Mouse (Mus musculus): ENCODE results near the gene Tmem184a. TPM values are rescaled to one million over a fixed set of nuclear protein-coding genes. Genes with fewer than 3 reads are reported as not detected.
A peak's percentile ranks its signal among the peaks of the same experiment; 100 is the strongest.

Gene Tmem184a
- polyA plus RNA-seq, 1 experiment from 2014 or later = 4.3 TPM

DNA sequence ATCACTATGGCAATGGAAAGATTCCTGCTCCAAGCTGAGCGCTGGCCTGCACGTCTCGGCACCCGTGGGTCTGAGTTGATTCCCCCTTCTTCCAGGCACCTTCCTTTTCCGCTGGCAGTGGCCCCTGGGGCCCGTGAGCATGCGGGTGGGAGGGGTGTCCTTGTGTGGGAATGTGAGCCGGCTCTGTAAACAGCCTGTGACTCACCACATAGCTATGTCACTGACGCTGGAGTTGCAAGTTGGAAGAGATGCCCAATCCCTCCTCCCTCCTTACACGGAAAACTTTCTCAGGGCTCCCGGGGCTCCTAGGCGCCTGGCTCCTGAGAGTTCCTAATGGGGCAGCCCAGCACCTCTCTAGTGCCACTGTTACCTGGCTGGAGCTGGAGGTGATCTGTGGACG lies 22.8 kb downstream of the Tmem184a start:
- peak; percentile 64 for DNase-seq (ENCODE audit: low spot score)
- H3K27me3 ChIP-seq (replicated peaks; ENCODE audit: low read depth, poor library complexity, severe bottlenecking) = peaks cover 4% of the 10 kb centered on the region; the same call in 1 of the 2 replicates
- H3K9me3 ChIP-seq = no peaks in the 10 kb centered on the region
- peaks cover 30% of the 10 kb centered on the region for H3K36me3 ChIP-seq (replicated peaks)
- peaks cover 71% of the 10 kb centered on the region for H3K4me1 ChIP-seq
- H3K27ac ChIP-seq (replicated peaks) = peak overlapping the region; percentile 78
- peak overlapping the region; percentile 39 for H3K4me3 ChIP-seq
- 29% methylated on average over 13 of the region's 13 CpGs for WGBS

DNA sequence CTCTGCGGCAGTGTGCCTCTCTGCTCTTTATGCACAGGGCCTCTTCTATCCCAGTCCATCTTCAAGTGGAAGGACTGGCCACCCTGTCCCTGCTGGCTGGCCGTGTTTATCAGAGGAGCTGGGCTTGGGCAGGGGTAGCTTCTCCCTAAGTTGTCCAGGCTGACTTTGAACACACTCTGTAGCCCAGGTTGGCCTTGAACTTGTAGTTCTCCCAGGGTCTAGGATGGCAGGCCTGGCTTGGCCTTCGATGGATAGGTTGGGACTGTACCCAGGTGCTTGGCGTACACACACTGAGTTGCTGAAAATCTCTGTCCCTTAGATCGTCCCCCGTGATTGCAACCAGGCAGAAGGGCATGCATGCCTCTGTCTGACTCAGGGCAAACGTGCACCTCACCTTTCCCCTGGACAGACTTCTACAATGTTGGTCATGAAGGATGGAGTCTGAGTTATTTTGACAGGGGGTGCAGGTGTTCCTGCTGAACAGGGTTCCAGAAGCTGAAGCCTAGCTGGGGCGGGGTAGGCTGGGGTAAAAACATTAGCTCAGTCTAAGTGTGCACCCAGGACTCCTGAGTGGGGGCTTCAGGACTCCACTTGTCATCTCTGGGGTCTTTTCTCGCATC lies 23.6 kb downstream of the Tmem184a start:
- H3K36me3 ChIP-seq (replicated peaks) = peaks cover 22% of the 10 kb centered on the region
- peaks cover 4% of the 10 kb centered on the region; the same call in 1 of the 2 replicates for H3K27me3 ChIP-seq (replicated peaks; ENCODE audit: low read depth, poor library complexity, severe bottlenecking)
- H3K27ac ChIP-seq (replicated peaks) = peak overlapping the region; percentile 78
- no peaks in the 10 kb centered on the region for H3K9me3 ChIP-seq
- peaks cover 79% of the 10 kb centered on the region for H3K4me1 ChIP-seq
- WGBS = 83% methylated on average over 9 of the region's 9 CpGs
- DNase-seq (ENCODE audit: low spot score) = no peak
- H3K4me3 ChIP-seq = no peak overlapping the region

DNA sequence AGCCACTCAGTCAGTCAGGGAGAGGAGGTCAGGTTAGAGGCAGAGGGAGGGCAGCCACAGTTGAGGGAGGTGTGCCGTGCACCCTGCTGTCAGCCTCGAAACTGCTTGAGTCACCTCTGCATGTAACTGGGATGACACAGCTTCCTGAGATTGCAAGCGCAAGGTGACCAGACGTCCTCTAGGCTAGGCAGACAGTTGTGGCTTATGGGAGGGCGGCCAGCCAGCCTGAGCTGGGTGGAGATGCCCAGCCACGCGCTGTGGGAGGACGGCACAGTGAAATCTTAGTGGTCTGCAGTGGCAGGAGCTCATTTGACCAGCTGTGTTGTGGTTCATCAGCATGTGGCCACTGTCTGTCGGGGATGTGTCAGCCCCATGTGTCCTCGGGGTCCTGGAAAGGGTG lies 24.8 kb downstream of the Tmem184a start:
- Histone ChIP-seq H3K4me1 (peaks cover 83% of the 10 kb centered on the region), H3K9me3 (no peaks in the 10 kb centered on the region), H3K36me3 (replicated peaks) (peaks cover 10% of the 10 kb centered on the region), H3K4me3 (no peak overlapping the region), H3K27ac (replicated peaks) (0 out of 2 replicates have a peak overlapping the region, but pooled peaks have one; percentile 4), H3K27me3 (replicated peaks; ENCODE audit: low read depth, poor library complexity, severe bottlenecking) (peaks cover 4% of the 10 kb centered on the region; the same call in 1 of the 2 replicates)
- DNase-seq (ENCODE audit: low spot score) = no peak
- 75% methylated on average over 10 of the region's 10 CpGs for WGBS

DNA sequence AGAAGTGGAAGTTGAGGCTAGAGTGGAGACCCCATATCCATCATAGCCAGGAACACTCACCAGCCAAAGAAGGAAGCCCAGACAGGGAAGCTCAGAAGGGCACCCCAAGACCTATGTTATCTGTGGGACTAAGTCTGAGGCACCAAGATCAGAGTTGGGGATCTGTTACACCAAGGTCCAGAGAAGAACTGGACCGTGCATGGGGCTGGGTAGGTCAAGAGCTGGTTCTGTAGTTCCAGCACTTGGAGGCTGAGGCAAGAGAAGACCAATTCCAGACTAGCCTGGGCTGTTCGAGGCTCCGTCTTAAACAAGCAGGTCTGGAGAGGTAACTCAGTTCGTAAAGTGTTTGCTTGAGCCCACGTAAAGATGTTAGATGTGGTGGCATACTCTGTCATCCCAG lies 25.6 kb downstream of the Tmem184a start:
- Histone ChIP-seq H3K27ac (replicated peaks) (no peak overlapping the region), H3K27me3 (replicated peaks; ENCODE audit: low read depth, poor library complexity, severe bottlenecking) (peaks cover 4% of the 10 kb centered on the region; the same call in 1 of the 2 replicates), H3K36me3 (replicated peaks) (peaks cover 2% of the 10 kb centered on the region; the same call in 1 of the 2 replicates), H3K9me3 (no peaks in the 10 kb centered on the region), H3K4me3 (no peak overlapping the region), H3K4me1 (peaks cover 82% of the 10 kb centered on the region)
- WGBS = 86% methylated on average over 5 of the region's 5 CpGs
- no peak for DNase-seq (ENCODE audit: low spot score)

DNA sequence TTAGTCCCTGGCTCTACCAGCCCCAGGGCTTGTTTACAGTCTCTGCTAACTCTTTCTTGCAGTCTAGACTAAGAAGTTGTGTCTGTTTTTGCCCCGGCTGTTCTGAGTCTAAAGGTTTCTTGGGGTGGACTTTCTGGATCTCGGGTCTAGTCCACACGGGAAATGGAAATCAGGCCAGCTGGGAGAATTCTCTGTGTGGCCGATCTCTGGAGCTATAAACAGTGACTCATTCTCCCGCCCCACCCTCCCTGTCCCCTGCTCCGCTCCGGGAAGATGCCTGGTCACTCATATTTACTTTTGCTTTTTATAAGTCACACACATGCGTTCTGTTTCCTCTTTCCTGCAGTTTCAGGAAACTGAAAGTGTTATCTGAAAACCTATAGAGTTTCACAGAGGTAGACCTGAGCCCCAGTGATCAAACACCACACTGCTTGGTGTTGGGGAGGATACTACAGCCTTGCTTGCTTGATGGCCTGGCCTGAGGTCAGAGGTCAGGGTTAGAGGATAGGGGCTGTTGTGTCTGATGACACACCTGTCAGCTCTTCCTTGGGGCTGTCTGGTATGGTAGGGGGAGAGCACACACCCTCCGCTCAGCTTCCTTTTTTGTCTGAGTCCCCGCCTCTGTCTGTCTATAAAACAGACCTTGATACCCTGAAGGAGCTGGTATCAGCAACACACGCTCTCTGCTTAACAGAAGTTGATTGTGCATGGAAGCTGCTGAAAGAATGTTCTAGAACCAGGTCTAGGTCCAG lies 26.2 kb downstream of the Tmem184a start:
- WGBS = 75% methylated on average over 11 of the region's 11 CpGs
- H3K9me3 ChIP-seq = no peaks in the 10 kb centered on the region
- H3K36me3 ChIP-seq (replicated peaks) = no peaks in the 10 kb centered on the region
- peak overlapping the region; percentile 87 for H3K4me3 ChIP-seq
- peaks cover 75% of the 10 kb centered on the region for H3K4me1 ChIP-seq
- no peak for DNase-seq (ENCODE audit: low spot score)
- peaks cover 4% of the 10 kb centered on the region; the same call in 1 of the 2 replicates for H3K27me3 ChIP-seq (replicated peaks; ENCODE audit: low read depth, poor library complexity, severe bottlenecking)
- no peak overlapping the region for H3K27ac ChIP-seq (replicated peaks)

DNA sequence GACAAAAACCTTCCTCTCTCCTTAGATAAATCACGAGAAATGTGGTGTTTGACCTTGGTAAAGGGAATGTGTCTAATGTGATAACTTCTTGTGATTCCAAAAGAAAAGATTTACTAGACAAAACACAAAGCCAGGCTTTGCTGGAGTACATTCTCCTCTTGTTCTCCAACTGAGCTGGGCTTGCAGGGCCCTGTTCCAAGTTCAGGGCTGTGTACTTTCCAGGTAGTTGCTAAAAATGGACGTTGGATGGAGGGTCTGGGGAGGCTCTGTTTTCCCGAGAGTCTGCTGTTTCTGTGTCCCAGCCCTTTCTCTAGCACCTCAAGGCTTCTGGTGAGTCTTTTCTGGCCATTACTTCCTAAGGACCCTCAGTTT lies 26.8 kb downstream of the Tmem184a start:
- H3K4me1 ChIP-seq = peaks cover 70% of the 10 kb centered on the region

DNA sequence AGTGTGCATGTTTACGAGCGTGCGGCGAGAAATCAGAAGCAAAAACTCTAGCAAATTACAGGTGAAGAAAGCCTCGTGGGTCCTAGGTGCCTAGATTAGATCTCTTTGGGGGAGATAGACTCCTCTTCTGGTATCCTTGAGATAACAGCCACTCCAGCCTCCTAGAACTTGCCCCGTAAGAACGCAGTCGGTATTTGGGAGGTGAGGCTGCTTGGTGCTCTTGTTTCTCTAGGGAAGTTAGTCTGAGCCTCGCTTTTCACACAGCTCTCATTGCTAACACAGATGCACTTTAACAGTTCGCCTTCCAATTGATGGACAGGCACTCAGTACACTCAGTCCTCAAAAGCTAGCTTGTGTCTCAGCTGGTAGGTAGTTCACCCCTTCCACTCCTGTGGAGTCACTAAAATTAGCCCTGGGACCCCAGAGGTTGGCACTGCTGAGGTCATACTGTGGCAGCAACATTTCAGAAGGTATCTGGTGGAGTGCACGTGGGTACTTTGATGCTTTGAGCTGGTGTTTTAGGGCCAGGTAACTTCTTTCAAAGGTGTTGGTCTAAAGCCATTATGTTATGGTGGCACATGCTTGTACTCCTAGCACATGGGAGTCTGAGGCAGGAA lies 27.4 kb downstream of the Tmem184a start:
- H3K4me3 ChIP-seq = peak overlapping the region; percentile 87
- H3K36me3 ChIP-seq (replicated peaks) = no peaks in the 10 kb centered on the region
- H3K4me1 ChIP-seq = peaks cover 63% of the 10 kb centered on the region
- peak overlapping the region; percentile 82 for H3K27ac ChIP-seq (replicated peaks)
- peaks cover 4% of the 10 kb centered on the region; the same call in 1 of the 2 replicates for H3K27me3 ChIP-seq (replicated peaks; ENCODE audit: low read depth, poor library complexity, severe bottlenecking)
- H3K9me3 ChIP-seq = no peaks in the 10 kb centered on the region
- WGBS = 27% methylated on average over 11 of the region's 11 CpGs
- no peak for DNase-seq (ENCODE audit: low spot score)

More for the DNA sequence above, 26.8 kb downstream of the Tmem184a start:
- 73% methylated on average over 3 of the region's 3 CpGs for WGBS
- DNase-seq (ENCODE audit: low spot score) = no peak
- Histone ChIP-seq H3K27me3 (replicated peaks; ENCODE audit: low read depth, poor library complexity, severe bottlenecking) (peaks cover 4% of the 10 kb centered on the region; the same call in 1 of the 2 replicates), H3K27ac (replicated peaks) (no peak overlapping the region), H3K9me3 (no peaks in the 10 kb centered on the region), H3K36me3 (replicated peaks) (no peaks in the 10 kb centered on the region), H3K4me3 (peak overlapping the region; percentile 87)

DNA sequence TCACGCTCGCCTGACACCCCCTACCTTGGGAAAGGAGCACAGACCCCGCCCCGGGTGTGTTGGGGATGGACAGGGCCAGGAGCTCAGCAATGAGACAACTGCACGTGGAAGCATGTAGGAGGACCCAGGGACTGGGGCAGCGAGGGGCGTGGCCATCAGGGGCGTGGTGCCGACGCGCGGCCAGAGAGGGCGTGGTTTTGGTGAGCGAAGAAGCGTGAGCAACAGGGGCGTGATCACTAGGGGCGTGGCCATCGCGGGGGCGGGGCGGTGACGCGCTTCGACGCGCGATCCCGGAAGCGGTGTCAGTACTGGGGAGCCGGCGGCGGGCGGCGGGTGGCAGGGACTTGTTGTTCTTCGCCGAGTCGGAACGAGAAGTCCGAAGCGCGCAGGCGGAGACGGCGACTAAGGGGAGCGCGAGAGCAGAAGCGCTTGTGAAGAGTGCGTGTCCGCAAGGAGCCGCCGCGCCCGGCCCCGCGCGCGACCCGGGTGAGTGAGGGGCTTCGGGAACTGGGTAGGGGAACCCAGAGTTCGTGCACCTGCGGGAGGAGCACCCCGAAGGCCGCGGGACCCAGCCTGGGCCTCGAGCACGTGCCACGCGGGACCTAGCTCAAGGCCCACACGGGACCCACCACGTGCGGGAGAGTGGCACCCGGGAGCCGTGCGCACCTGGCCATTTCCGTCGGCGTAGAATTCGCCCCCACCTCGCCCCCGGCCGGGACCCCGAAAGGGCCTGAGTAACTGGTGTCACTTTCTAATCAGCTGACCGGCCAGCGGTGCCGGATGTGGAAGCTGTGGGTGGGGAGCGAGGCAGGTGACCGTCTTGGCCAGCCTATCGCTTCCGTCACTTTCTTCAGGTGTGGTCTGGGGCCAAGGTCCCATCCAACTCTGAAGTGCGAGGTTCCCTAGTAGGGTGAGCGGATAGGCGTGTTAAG lies 28.2 kb downstream of the Tmem184a start, which contains the start of gene Mafk:
Gene Mafk (plus strand): TSS at position 287 of the 932 bp plus-strand sequence.
- H3K4me3 ChIP-seq = peak within 1 kb of the TSS; percentile 87
- peaks cover 55% of the 10 kb centered on the region for H3K4me1 ChIP-seq
- no peaks in the 10 kb centered on the region for H3K36me3 ChIP-seq (replicated peaks)
- peaks cover 4% of the 10 kb centered on the region; the same call in 1 of the 2 replicates for H3K27me3 ChIP-seq (replicated peaks; ENCODE audit: low read depth, poor library complexity, severe bottlenecking)
- peak within 1 kb of the TSS; percentile 82 for H3K27ac ChIP-seq (replicated peaks)
- H3K9me3 ChIP-seq = no peaks in the 10 kb centered on the region
- under 1% methylated on average over 92 of the region's 92 CpGs for WGBS
- DNase-seq (ENCODE audit: low spot score) = peak; percentile 98

DNA sequence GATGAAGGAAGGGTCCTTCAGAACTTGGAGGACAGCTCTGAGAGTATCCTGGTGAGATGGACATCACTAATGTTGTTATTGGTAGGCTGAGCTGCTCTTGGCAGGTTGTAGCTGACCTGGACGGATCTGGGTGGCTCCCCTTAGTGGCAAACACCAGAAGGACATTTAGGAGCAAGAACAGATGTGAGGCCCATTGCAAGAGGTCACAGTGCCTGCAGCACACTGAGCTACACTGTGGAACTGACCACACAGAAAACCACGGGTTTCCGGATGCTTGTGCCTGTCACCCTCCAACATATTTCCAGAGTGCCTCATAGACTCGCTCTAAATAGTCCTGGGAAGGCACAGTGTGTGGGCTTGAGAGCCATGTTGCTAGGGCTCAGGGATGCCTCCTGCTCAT lies 30.3 kb downstream of the Tmem184a start:
- Histone ChIP-seq H3K36me3 (replicated peaks) (no peaks in the 10 kb centered on the region), H3K4me3 (no peak overlapping the region), H3K27me3 (replicated peaks; ENCODE audit: low read depth, poor library complexity, severe bottlenecking) (0 out of 2 replicates have a peak, but pooled peaks cover 4% of the 10 kb centered on the region), H3K27ac (replicated peaks) (no peak overlapping the region), H3K4me1 (peaks cover 37% of the 10 kb centered on the region), H3K9me3 (no peaks in the 10 kb centered on the region)
- no peak for DNase-seq (ENCODE audit: low spot score)
- 59% methylated on average over 4 of the region's 4 CpGs for WGBS

DNA sequence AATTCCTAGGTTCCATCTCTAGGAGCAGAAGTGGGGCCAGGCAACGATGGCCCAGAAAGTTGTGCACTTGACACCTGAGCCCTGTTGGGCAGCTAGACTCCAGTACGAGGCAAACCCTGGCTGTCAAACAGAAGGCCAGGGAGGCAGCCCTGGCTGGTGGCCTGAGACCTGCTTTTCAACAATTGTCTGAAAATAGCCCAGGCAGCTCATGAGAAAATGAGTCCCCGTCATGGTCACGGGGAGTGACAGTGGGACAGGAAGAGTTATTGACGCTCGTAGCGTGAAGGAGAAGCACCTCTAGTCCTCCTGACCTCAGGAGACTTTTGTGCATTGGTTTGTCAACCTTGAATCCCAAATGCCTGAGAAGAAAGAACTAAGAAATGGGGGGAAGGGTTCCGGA lies 38.3 kb downstream of the Tmem184a start:
- no peak for DNase-seq (ENCODE audit: low spot score)
- WGBS = 83% methylated on average over 8 of the region's 8 CpGs
- no peaks in the 10 kb centered on the region for H3K4me1 ChIP-seq
- no peaks in the 10 kb centered on the region for H3K36me3 ChIP-seq (replicated peaks)
- H3K4me3 ChIP-seq = no peak overlapping the region
- H3K27ac ChIP-seq (replicated peaks) = no peak overlapping the region
- H3K27me3 ChIP-seq (replicated peaks; ENCODE audit: low read depth, poor library complexity, severe bottlenecking) = no peaks in the 10 kb centered on the region
- H3K9me3 ChIP-seq = no peaks in the 10 kb centered on the region

DNA sequence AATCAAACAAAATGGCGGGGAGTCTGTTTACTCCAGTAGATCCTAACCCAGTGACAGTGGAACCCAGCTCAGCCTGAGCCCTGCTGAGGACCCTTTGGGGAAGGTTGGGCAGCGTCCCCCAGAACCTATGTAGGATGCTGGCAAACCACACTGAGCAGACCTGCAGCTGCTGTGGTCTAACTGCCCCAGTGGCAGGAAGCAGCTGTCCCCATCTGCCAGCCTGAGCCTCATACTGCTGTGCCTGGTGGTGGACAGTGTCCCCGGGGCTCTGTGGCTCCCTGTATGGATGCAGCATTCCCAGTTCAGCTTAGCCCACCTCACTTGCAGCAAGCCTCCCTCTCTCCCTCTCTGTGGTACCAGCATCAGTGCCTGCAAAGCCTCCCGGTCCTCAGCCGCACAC lies 42.8 kb downstream of the Tmem184a start:
- H3K27ac ChIP-seq (replicated peaks) = no peak overlapping the region
- peaks cover 15% of the 10 kb centered on the region for H3K4me1 ChIP-seq
- no peak for DNase-seq (ENCODE audit: low spot score)
- WGBS = 83% methylated on average over 5 of the region's 5 CpGs
- no peaks in the 10 kb centered on the region for H3K9me3 ChIP-seq
- H3K27me3 ChIP-seq (replicated peaks; ENCODE audit: low read depth, poor library complexity, severe bottlenecking) = no peaks in the 10 kb centered on the region
- H3K4me3 ChIP-seq = no peak overlapping the region
- peaks cover 24% of the 10 kb centered on the region for H3K36me3 ChIP-seq (replicated peaks)

Measured in embryonic facial prominence, embryonic 10.5 days (tissue).